Mouse (Mus musculus) embryonic facial prominence, embryonic 12.5 days (tissue): ENCODE results near the gene Acod1. TPM values are rescaled to one million over a fixed set of nuclear protein-coding genes. Genes with fewer than 3 reads are reported as not detected.

Source experiments
- ATAC-seq: fragments of 200-750 bp; cut with Nextera tagmentation; 2 replicates; pipeline ENCODE4 v1.8.0; 2017; ENCODE audit not compliant: insufficient number of reproducible peaks, insufficient read depth, low FRiP score, low TSS enrichment
- H3K27ac ChIP-seq: fragments of 300-500 bp; sonication (generic); 2 replicates; pipeline ENCODE4 v1.5.1; 2016; ENCODE audit warnings: mild to moderate bottlenecking
- H3K27me3 ChIP-seq: fragments of 300-500 bp; sonication (generic); 2 replicates; pipeline ENCODE4 v1.6.1; 2016; ENCODE audit warnings: mild to moderate bottlenecking, moderate library complexity
- H3K36me3 ChIP-seq: fragments of 300-500 bp; sonication (generic); 2 replicates; pipeline ENCODE4 v1.6.1; 2016; ENCODE audit warnings: mild to moderate bottlenecking
- H3K4me1 ChIP-seq: fragments of 300-500 bp; sonication (generic); 2 replicates; pipeline ENCODE4 v1.6.1; 2016
- H3K4me2 ChIP-seq: fragments of 300-500 bp; sonication (generic); replicated peaks from 2 replicates; pipeline ENCODE4 v1.6.1; 2016; ENCODE audit warnings: mild to moderate bottlenecking, moderate library complexity
- H3K4me3 ChIP-seq: fragments of 300-500 bp; sonication (generic); 2 replicates; pipeline ENCODE4 v1.5.1; 2016; ENCODE audit warnings: mild to moderate bottlenecking
- H3K9ac ChIP-seq: fragments of 300-500 bp; sonication (generic); 2 replicates; pipeline ENCODE4 v1.6.1; 2016; ENCODE audit warnings: mild to moderate bottlenecking, moderate library complexity
- H3K9me3 ChIP-seq: fragments of 300-500 bp; sonication (generic); 2 replicates; pipeline ENCODE4 v1.6.1; 2016; ENCODE audit warnings: mild to moderate bottlenecking, moderate library complexity
- WGBS: fragments of 180-500 bp; shearing (Covaris S2); methylation state at CpG from one replicate; pipeline ENCODE4 v1.1.7; 2016; 5-methylcytosine and 5-hydroxymethylcytosine counted together
- polyA plus RNA-seq: library from polyadenylated mRNA; unstranded; fragments of >200 nt; fragmentation: Nextera tagmentation; extraction: Ambion mirVana; gene quantifications from 2 replicates; pipeline ENCODE4 v1.2.1, GENCODE M21; 2016

Gene Acod1
- polyA plus RNA-seq, result not detected in 2 replicates

GRCm38 (mm10) chr14:103046677-103047076 is at the start of gene Acod1:
Acod1 (plus strand) TSS chr14:103046977.
- WGBS, result 71% methylated on average over 2 of the region's 2 CpGs
- Histone ChIP-seq H3K9ac (no peak within 1 kb of the TSS), H3K4me1 (no peaks in the 10 kb centered on the region), H3K36me3 (no peaks in the 10 kb centered on the region), H3K4me2 (no peak within 1 kb of the TSS), H3K4me3 (no peak within 1 kb of the TSS), H3K27ac (no peak within 1 kb of the TSS), H3K27me3 (no peaks in the 10 kb centered on the region), H3K9me3 (no peaks in the 10 kb centered on the region)
- no peak for ATAC-seq

DNA sequence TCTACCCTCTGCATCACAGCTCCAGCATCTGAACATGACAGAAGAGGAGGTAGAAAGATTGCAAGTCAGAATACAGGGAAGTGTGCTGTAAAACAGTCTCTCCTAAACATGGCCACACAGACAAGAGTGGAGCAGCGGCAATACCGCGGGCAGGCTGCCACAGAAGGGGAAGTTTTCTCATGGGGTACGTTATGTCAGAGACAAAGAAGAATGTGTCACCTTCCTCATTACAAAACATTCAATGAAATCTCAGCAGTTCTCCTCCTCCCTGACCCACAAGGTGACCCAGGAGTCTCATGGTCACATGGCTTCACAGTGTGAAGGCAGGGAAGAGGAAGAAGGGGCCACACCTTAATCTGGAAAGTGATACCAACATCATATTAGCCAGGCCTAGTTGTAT is 39.0 kb upstream of the Acod1 start:
- H3K4me3 ChIP-seq, result no peak overlapping the region
- no peak overlapping the region for H3K9ac ChIP-seq
- H3K27ac ChIP-seq, result no peak overlapping the region
- H3K9me3 ChIP-seq, result no peaks in the 10 kb centered on the region
- H3K4me1 ChIP-seq, result no peaks in the 10 kb centered on the region
- 94% methylated on average over 4 of the region's 4 CpGs for WGBS
- H3K4me2 ChIP-seq, result no peak overlapping the region
- H3K27me3 ChIP-seq, result 0 out of 2 replicates have a peak, but pooled peaks cover 3% of the 10 kb centered on the region
- no peak for ATAC-seq
- no peaks in the 10 kb centered on the region for H3K36me3 ChIP-seq

DNA sequence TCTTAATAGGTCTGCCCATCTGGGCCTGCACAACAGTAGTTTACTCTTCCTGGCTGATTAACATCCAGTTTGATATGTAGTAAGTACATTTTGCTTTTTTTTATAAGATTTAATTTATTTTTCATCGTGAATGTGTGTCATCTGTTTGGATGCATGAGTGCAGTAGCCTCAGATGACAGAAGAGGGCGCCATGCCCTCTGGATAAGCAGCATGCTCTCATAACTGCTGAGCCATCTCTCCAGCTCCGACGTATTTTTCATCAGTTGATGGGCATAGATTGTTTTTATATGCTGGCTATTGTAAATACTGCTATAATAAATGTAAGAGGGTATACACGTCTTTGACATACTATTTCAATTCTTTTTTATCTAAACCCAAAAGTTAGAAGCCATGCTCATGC is 35.0 kb upstream of the Acod1 start:
- 38% methylated on average over 5 of the region's 5 CpGs for WGBS
- ATAC-seq, result no peak

GRCm38 (mm10) chr14:103012563-103013150 is 34.1 kb upstream of the Acod1 start:
- no peaks in the 10 kb centered on the region for H3K9me3 ChIP-seq
- no peaks in the 10 kb centered on the region for H3K36me3 ChIP-seq
- no peak overlapping the region for H3K4me2 ChIP-seq
- no peak overlapping the region for H3K27ac ChIP-seq
- WGBS, result 29% methylated on average over 4 of the region's 4 CpGs
- 0 out of 2 replicates have a peak, but pooled peaks cover 3% of the 10 kb centered on the region for H3K27me3 ChIP-seq
- ATAC-seq, result peak; percentile 71
- no peak overlapping the region for H3K9ac ChIP-seq
- H3K4me1 ChIP-seq, result 0 out of 2 replicates have a peak, but pooled peaks cover 3% of the 10 kb centered on the region
- H3K4me3 ChIP-seq, result no peak overlapping the region

More for the DNA sequence above, 35.0 kb upstream of the Acod1 start:
- Histone ChIP-seq H3K4me1 (0 out of 2 replicates have a peak, but pooled peaks cover 3% of the 10 kb centered on the region), H3K27ac (no peak overlapping the region), H3K4me2 (no peak overlapping the region), H3K4me3 (no peak overlapping the region), H3K36me3 (no peaks in the 10 kb centered on the region), H3K27me3 (0 out of 2 replicates have a peak, but pooled peaks cover 3% of the 10 kb centered on the region), H3K9ac (no peak overlapping the region), H3K9me3 (no peaks in the 10 kb centered on the region)

GRCm38 (mm10) chr14:103017009-103017408 is 29.8 kb upstream of the Acod1 start:
- H3K27me3 ChIP-seq, result no peaks in the 10 kb centered on the region
- H3K4me3 ChIP-seq, result no peak overlapping the region
- H3K4me1 ChIP-seq, result 0 out of 2 replicates have a peak, but pooled peaks cover 3% of the 10 kb centered on the region
- no peak for ATAC-seq
- H3K9ac ChIP-seq, result no peak overlapping the region
- WGBS, result 74% methylated on average over 5 of the region's 5 CpGs
- no peak overlapping the region for H3K4me2 ChIP-seq
- H3K27ac ChIP-seq, result no peak overlapping the region
- H3K36me3 ChIP-seq, result no peaks in the 10 kb centered on the region
- H3K9me3 ChIP-seq, result no peaks in the 10 kb centered on the region

- H3K27me3 ChIP-seq, result no peaks in the 10 kb centered on the region
- H3K4me2 ChIP-seq, result no peak overlapping the region
- no peaks in the 10 kb centered on the region for H3K36me3 ChIP-seq
- H3K9ac ChIP-seq, result no peak overlapping the region
- ATAC-seq, result no peak
- no peaks in the 10 kb centered on the region for H3K4me1 ChIP-seq
- H3K27ac ChIP-seq, result no peak overlapping the region
- no peak overlapping the region for H3K4me3 ChIP-seq
- 65% methylated on average over 2 of the region's 2 CpGs for WGBS
- H3K9me3 ChIP-seq, result no peaks in the 10 kb centered on the region
Measured at GRCm38 (mm10) chr14:103020046-103020445, 26.7 kb upstream of the Acod1 start.

- no peak for ATAC-seq
- Histone ChIP-seq H3K9ac (no peak overlapping the region), H3K4me1 (no peaks in the 10 kb centered on the region), H3K27me3 (no peaks in the 10 kb centered on the region), H3K36me3 (no peaks in the 10 kb centered on the region), H3K4me3 (no peak overlapping the region), H3K9me3 (no peaks in the 10 kb centered on the region), H3K4me2 (no peak overlapping the region), H3K27ac (no peak overlapping the region)
- 83% methylated on average over 2 of the region's 2 CpGs for WGBS
Measured at GRCm38 (mm10) chr14:103029203-103029602, 17.6 kb upstream of the Acod1 start.

DNA sequence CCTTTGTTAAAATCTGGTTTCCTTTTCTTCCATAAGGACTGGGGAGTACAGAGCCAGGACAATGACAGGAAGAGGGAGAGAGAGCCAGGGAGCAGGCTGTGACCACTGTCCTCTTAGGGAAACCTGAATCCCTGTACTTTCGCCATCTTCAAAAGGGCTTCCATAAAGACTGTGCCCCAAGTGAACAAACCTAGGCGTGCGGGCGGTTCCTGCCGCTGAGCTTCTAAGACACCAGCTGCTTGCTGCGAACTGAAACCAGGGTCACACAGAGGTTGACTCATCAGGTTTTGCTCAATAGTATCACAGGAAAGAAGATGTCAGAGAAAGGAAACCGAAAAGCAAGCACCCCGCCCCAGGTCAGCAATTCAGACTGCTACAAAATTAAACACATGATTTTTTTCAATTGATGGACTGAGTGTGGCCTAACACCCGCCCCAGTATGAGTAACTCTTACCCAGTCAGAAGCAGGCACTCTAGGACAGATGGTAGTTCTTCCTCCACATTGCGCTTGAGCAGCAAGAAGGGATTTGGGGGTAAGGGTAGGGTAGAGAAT is 13.4 kb upstream of the Acod1 start:
- Histone ChIP-seq H3K27me3 (no peaks in the 10 kb centered on the region), H3K9me3 (no peaks in the 10 kb centered on the region), H3K4me2 (no peak overlapping the region), H3K36me3 (no peaks in the 10 kb centered on the region), H3K4me3 (no peak overlapping the region), H3K27ac (no peak overlapping the region), H3K4me1 (no peaks in the 10 kb centered on the region), H3K9ac (no peak overlapping the region)
- WGBS, result 76% methylated on average over 10 of the region's 10 CpGs
- no peak for ATAC-seq

- Histone ChIP-seq H3K36me3 (no peaks in the 10 kb centered on the region), H3K27ac (no peak overlapping the region), H3K4me1 (no peaks in the 10 kb centered on the region), H3K9ac (no peak overlapping the region), H3K27me3 (no peaks in the 10 kb centered on the region), H3K9me3 (no peaks in the 10 kb centered on the region), H3K4me3 (no peak overlapping the region), H3K4me2 (no peak overlapping the region)
- 87% methylated on average over 9 of the region's 9 CpGs for WGBS
- no peak for ATAC-seq
Measured at GRCm38 (mm10) chr14:103034076-103034475, 12.7 kb upstream of the Acod1 start.

- WGBS, result 88% methylated on average over 3 of the region's 3 CpGs
- H3K36me3 ChIP-seq, result no peaks in the 10 kb centered on the region
Measured at GRCm38 (mm10) chr14:103037016-103037415, 9.8 kb upstream of the Acod1 start.

DNA sequence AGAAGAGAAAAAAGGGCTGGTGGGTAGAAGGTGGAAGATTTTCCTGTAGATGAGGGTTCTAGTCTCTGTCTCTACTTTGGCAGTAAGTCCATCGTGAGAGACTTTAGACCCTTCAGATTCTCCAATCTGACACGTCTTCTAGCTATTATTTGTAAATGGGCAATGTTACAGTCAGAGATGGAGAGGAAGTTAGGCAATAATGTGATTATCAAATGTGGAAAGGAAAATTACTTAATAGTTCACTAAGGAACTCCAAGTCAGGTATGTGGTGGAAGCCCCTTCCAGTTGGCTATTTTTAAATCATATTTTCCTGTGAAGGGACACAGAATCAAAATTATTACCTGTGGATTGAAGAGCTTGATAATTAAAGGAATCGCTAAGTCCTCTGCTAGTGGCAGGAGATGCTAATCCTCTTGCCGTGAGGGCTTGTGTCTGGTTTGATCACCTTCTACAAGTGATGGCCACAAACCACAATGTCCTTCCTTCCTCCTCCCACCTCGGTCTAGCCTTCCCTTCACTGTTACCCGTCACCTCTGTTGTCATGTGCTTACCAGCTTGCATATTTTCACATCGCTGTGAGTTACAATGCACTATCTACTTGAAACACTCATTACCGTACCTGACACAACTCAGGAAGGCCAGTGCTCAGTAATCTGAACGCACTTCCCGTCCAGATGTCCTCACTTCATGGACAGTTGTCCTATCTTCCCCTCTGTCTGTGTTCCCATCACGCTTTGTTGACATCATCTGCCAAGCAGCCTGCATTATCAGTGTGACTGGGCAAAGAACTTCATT is 1.7 kb downstream of the Acod1 start:
- Histone ChIP-seq H3K36me3 (no peaks in the 10 kb centered on the region), H3K27ac (no peak overlapping the region), H3K4me2 (no peak overlapping the region), H3K4me3 (no peak overlapping the region), H3K27me3 (no peaks in the 10 kb centered on the region), H3K4me1 (no peaks in the 10 kb centered on the region), H3K9ac (no peak overlapping the region), H3K9me3 (no peaks in the 10 kb centered on the region)
- no peak for ATAC-seq
- 87% methylated on average over 11 of the region's 11 CpGs for WGBS

More at GRCm38 (mm10) chr14:103037016-103037415, 9.8 kb upstream of the Acod1 start:
- Histone ChIP-seq H3K4me1 (no peaks in the 10 kb centered on the region), H3K4me2 (no peak overlapping the region), H3K9me3 (no peaks in the 10 kb centered on the region), H3K4me3 (no peak overlapping the region), H3K9ac (no peak overlapping the region), H3K27ac (no peak overlapping the region), H3K27me3 (no peaks in the 10 kb centered on the region)
- ATAC-seq, result no peak
